8 mouse cellular contexts compared by ENCODE assay signal in genomic region chr6:145934001-145934696, GRCm38 (mm10). TPM values are rescaled to one million over a fixed set of nuclear protein-coding genes. Genes with fewer than 3 reads are reported as not detected.
DNase-seq lines count a peak whose midpoint lies in the region; ATAC-seq and TF ChIP-seq lines count a peak whose summit lies in the region.

No protein-coding gene starts in this region.

- no peak overlapping the region for H3K27ac ChIP-seq in ES-Bruce4 (ENCODE audit: insufficient read depth, low read length)
- peak overlapping the region; percentile 88 for H3K27ac ChIP-seq in forebrain, embryonic 15.5 days (replicated peaks)
- H3K27ac ChIP-seq in heart, postnatal 0 days (ENCODE audit: low read depth) = peak overlapping the region; percentile 96
- H3K27ac ChIP-seq in liver, embryonic 13.5 days = no peak overlapping the region
- H3K27ac ChIP-seq in neural tube, embryonic 13.5 days (replicated peaks) = peak overlapping the region; percentile 89

- H3K4me2 ChIP-seq in forebrain, embryonic 15.5 days (replicated peaks) = peak overlapping the region; percentile 72
- peak overlapping the region; percentile 81 for H3K4me2 ChIP-seq in heart, postnatal 0 days (ENCODE audit: low read depth, low read length)
- peak overlapping the region; percentile 41 for H3K4me2 ChIP-seq in liver, embryonic 13.5 days
- peak overlapping the region; percentile 66 for H3K4me2 ChIP-seq in neural tube, embryonic 13.5 days

- no peak for TF ChIP-seq CTCF in ES-Bruce4 (IDR thresholded peaks at IDR 0.05; ENCODE audit: low read depth, low read length)
- no peak for TF ChIP-seq CTCF in heart, postnatal 0 days (IDR thresholded peaks at IDR 0.05; ENCODE audit: low read depth)

- peak overlapping the region; percentile 14 for H3K4me3 ChIP-seq in ES-Bruce4 (ENCODE audit: low read depth, low read length)
- peak overlapping the region; percentile 47 for H3K4me3 ChIP-seq in forebrain, embryonic 15.5 days
- H3K4me3 ChIP-seq in heart, postnatal 0 days (ENCODE audit: low read depth, low read length) = peak overlapping the region; percentile 56
- H3K4me3 ChIP-seq in liver, embryonic 13.5 days (replicated peaks) = peak overlapping the region; percentile 39
- H3K4me3 ChIP-seq in neural tube, embryonic 13.5 days = peak overlapping the region; percentile 43

- 3% methylated on average over 28 of the region's 28 CpGs for WGBS in forebrain, embryonic 15.5 days
- 3% methylated on average over 28 of the region's 28 CpGs for WGBS in heart, postnatal 0 days
- 32% methylated on average over 28 of the region's 28 CpGs for WGBS in liver, embryonic 13.5 days (ENCODE audit: insufficient replicate concordance)
- WGBS in neural tube, embryonic 13.5 days = 9% methylated on average over 28 of the region's 28 CpGs

- peaks cover 3% of the 10 kb centered on the region for H3K4me1 ChIP-seq in ES-Bruce4 (ENCODE audit: control insufficient read depth, insufficient read depth, low read length)
- peaks cover 17% of the 10 kb centered on the region for H3K4me1 ChIP-seq in forebrain, embryonic 15.5 days
- H3K4me1 ChIP-seq in heart, postnatal 0 days (ENCODE audit: control insufficient read depth, insufficient read depth) = peaks cover 7% of the 10 kb centered on the region
- H3K4me1 ChIP-seq in liver, embryonic 13.5 days (replicated peaks) = no peaks in the 10 kb centered on the region
- peaks cover 17% of the 10 kb centered on the region for H3K4me1 ChIP-seq in neural tube, embryonic 13.5 days (replicated peaks)

- H3K27me3 ChIP-seq in ES-Bruce4 (ENCODE audit: control insufficient read depth, insufficient read depth, low read length, poor library complexity, severe bottlenecking) = no peaks in the 10 kb centered on the region
- no peaks in the 10 kb centered on the region for H3K27me3 ChIP-seq in forebrain, embryonic 15.5 days
- H3K27me3 ChIP-seq in heart, postnatal 0 days (ENCODE audit: control insufficient read depth, insufficient read depth, low read length) = no peaks in the 10 kb centered on the region
- no peaks in the 10 kb centered on the region for H3K27me3 ChIP-seq in liver, embryonic 13.5 days
- no peaks in the 10 kb centered on the region for H3K27me3 ChIP-seq in neural tube, embryonic 13.5 days

- DNase-seq in cerebellum, adult 11-12 months = peak; percentile 69
- peak; percentile 71 for DNase-seq in heart, postnatal 0 days (ENCODE audit: low spot score)
- peak; percentile 90 to 92 for DNase-seq in kidney, postnatal 36 days
- no peak for DNase-seq in liver, embryonic 13.5 days
- DNase-seq in urinary bladder, postnatal 14 days (ENCODE audit: low spot score) = peak; percentile 76

- no peak for TF ChIP-seq POLR2A in ES-Bruce4 (IDR thresholded peaks at IDR 0.05; ENCODE audit: insufficient read depth, low read length)

- H3K9ac ChIP-seq in ES-Bruce4 (ENCODE audit: low read depth, poor library complexity, severe bottlenecking) = peak overlapping the region; percentile 12; the same call in 1 of the 2 replicates
- H3K9ac ChIP-seq in forebrain, embryonic 15.5 days (replicated peaks) = peak overlapping the region; percentile 74
- peak overlapping the region; percentile 72 for H3K9ac ChIP-seq in heart, postnatal 0 days (replicated peaks; ENCODE audit: low read depth, low read length)
- peak overlapping the region; percentile 39; the same call in 1 of the 2 replicates for H3K9ac ChIP-seq in liver, embryonic 13.5 days
- peak overlapping the region; percentile 83 for H3K9ac ChIP-seq in neural tube, embryonic 13.5 days

- no peaks in the 10 kb centered on the region for H3K36me3 ChIP-seq in ES-Bruce4 (ENCODE audit: control insufficient read depth, insufficient read depth, low read length, poor library complexity, severe bottlenecking)
- H3K36me3 ChIP-seq in forebrain, embryonic 15.5 days = no peaks in the 10 kb centered on the region
- H3K36me3 ChIP-seq in heart, postnatal 0 days (replicated peaks; ENCODE audit: control insufficient read depth, insufficient read depth, low read length) = 0 out of 2 replicates have a peak, but pooled peaks cover 6% of the 10 kb centered on the region
- no peaks in the 10 kb centered on the region for H3K36me3 ChIP-seq in liver, embryonic 13.5 days
- H3K36me3 ChIP-seq in neural tube, embryonic 13.5 days = no peaks in the 10 kb centered on the region

- ATAC-seq in forebrain, embryonic 15.5 days (replicated peaks) = peak; percentile 99
- ATAC-seq in heart, postnatal 0 days (ENCODE audit: insufficient read depth, low read depth) = peak; percentile 90
- 0 out of 2 replicates have a peak, but pooled peaks have one; percentile 29 for ATAC-seq in liver, embryonic 13.5 days (ENCODE audit: low read depth)
- peak; percentile 96 for ATAC-seq in neural tube, embryonic 13.5 days (ENCODE audit: low read depth)

- TF ChIP-seq EP300 in ES-Bruce4 (IDR thresholded peaks at IDR 0.05; ENCODE audit: insufficient read depth, low read depth, low read length) = no peak
- TF ChIP-seq EP300 in heart, postnatal 0 days (IDR thresholded peaks at IDR 0.05; ENCODE audit: low read depth) = no peak

- H3K9me3 ChIP-seq in ES-Bruce4 (replicated peaks; ENCODE audit: control insufficient read depth, insufficient read depth, low read length, poor library complexity, severe bottlenecking) = no peaks in the 10 kb centered on the region
- no peaks in the 10 kb centered on the region for H3K9me3 ChIP-seq in forebrain, embryonic 15.5 days
- H3K9me3 ChIP-seq in heart, postnatal 0 days (replicated peaks; ENCODE audit: control insufficient read depth, low read length) = no peaks in the 10 kb centered on the region
- H3K9me3 ChIP-seq in liver, embryonic 13.5 days (replicated peaks) = no peaks in the 10 kb centered on the region
- no peaks in the 10 kb centered on the region for H3K9me3 ChIP-seq in neural tube, embryonic 13.5 days

RNA-seq across cellular contexts. Expression of gene Sspn, which starts 2.7 kb away (rescaled TPM):
- 0.34 TPM in 1 of 2 replicates, not detected in the other for polyA plus RNA-seq in ES-Bruce4 (2011; ENCODE audit: insufficient read depth, insufficient read length, low read depth, missing spikeins)
- polyA plus RNA-seq in forebrain, embryonic 15.5 days (2015; fragmentation: Nextera tagmentation; extraction: Ambion mirVana) = 1.9 and 2.3 TPM in 2 replicates
- total RNA-seq in heart, postnatal 0 days (2014; rRNA removed; ENCODE audit: low replicate concordance) = 64.2 and 74.1 TPM in 2 replicates
- polyA plus RNA-seq in heart, postnatal 0 days (2015; fragmentation: Nextera tagmentation; extraction: Ambion mirVana) = 92.0 and 93.6 TPM in 2 replicates
- 0.71 and 1.1 TPM in 2 replicates for polyA plus RNA-seq in liver, embryonic 13.5 days (2015; fragmentation: Nextera tagmentation; extraction: Ambion mirVana)
- 3.7 and 4.1 TPM in 2 replicates for polyA plus RNA-seq in neural tube, embryonic 13.5 days (2015; fragmentation: Nextera tagmentation; extraction: Ambion mirVana)

Comparison
In these comparisons a context has a peak if more than half of its experiments do, and no peak if none do; other contexts are left out.
1. H3K27ac ChIP-seq: peak in forebrain, embryonic 15.5 days (single experiment), heart, postnatal 0 days (single experiment) and neural tube, embryonic 13.5 days (single experiment); none in ES-Bruce4 (single experiment) and liver, embryonic 13.5 days (single experiment).
2. H3K9ac ChIP-seq: peak in every context shown above with its lines; median percentile 83 in neural tube, embryonic 13.5 days; 74 in forebrain, embryonic 15.5 days; 72 in heart, postnatal 0 days; 39 in liver, embryonic 13.5 days; 12 in ES-Bruce4.
3. ATAC-seq: peak in every context shown above with its lines; median percentile 99 in forebrain, embryonic 15.5 days; 96 in neural tube, embryonic 13.5 days; 90 in heart, postnatal 0 days; 29 in liver, embryonic 13.5 days.
4. RNA of gene Sspn, which starts 2.7 kb away (polyA plus RNA-seq): 92.0 to 93.6 TPM in heart, postnatal 0 days; 3.7 to 4.1 TPM in neural tube, embryonic 13.5 days, 1.9 to 2.3 TPM in forebrain, embryonic 15.5 days, 0.71 to 1.1 TPM in liver, embryonic 13.5 days and 0.34 TPM in ES-Bruce4; every median in the first group is over 10 times any median in the second.
5. Peak in every context shown above with its lines, with median percentiles within 50 percentile points of each other: H3K4me3 ChIP-seq and H3K4me2 ChIP-seq.